Mouse (Mus musculus): ENCODE data around the gene Ssh1.
A peak's percentile ranks its signal among the peaks of the same experiment; 100 is the strongest.

DNA sequence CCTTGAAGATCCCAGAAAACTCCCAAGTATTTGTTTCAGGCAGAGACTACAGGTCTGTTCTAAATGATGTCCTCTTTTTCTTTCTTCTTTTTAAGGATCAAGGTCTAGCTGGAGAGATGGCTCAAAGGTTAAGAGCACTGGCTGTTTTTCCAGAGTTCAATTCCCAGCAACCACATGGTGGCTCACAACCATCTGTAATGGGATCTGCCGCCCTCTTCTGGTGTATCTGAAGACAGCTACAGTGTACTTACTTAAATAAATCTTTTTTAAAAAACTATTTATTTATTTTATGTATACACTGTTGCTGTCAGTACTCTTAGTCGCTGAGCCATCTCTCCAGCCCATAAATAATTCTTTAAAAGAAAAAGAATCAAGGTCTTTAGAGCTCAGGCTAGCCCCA, 46.4 kb downstream of the Ssh1 start:
- TF ChIP-seq POLR2AphosphoS2 (IDR thresholded peaks at IDR 0.05; ENCODE audit: low read depth, low read length) (no peak), ZNF384 (IDR thresholded peaks at IDR 0.05; ENCODE audit: low read depth, low read length) (no peak), CTCF (conservative IDR thresholded peaks at IDR 0.05 in 1 of 2, IDR thresholded peaks at IDR 0.05 in 1 of 2; ENCODE audit: low read depth in 2 of 2, low read length in 2 of 2) (peak in 1 of 2 experiments; percentile 29; a peak in 2 of 4 replicates), HCFC1 (IDR thresholded peaks at IDR 0.05; ENCODE audit: low read depth, low read length) (no peak), MYC (IDR thresholded peaks at IDR 0.05; ENCODE audit: low read depth, low read length) (no peak), CHD2 (IDR thresholded peaks at IDR 0.05; ENCODE audit: low read length) (no peak), POLR2A (IDR thresholded peaks at IDR 0.05; ENCODE audit: low read depth, low read length) (no peak)

All from CH12.LX (cell line).